Mouse (Mus musculus) lung, postnatal 0 days (tissue): ENCODE data around the gene Rpap3.

Experiments used
- CTCF ChIP-seq: IDR thresholded peaks from 2 replicates; pipeline ENCODE4 v1.5.1; 2016; ENCODE audit warnings: antibody characterized with exemption, mild to moderate bottlenecking
- EP300 ChIP-seq: IDR thresholded peaks from 2 replicates; pipeline ENCODE4 v1.6.1; 2016; ENCODE audit warnings: antibody characterized with exemption, mild to moderate bottlenecking, control low read depth

- TF ChIP-seq EP300 (no peak), CTCF (no peak)
Measured at GRCm38 (mm10) chr15:97721008-97721701, 15.5 kb upstream of the Rpap3 start.
